Mouse (Mus musculus) right cerebral cortex, postnatal 14 days (tissue): Measurements from ENCODE around the gene Lmf1.
A peak's percentile ranks its signal among the peaks of the same experiment; 100 is the strongest.

Experiments
- DNase-seq: peaks from one replicate; pipeline ENCODE4 v3.0.0; 2022

The Lmf1 gene

DNA sequence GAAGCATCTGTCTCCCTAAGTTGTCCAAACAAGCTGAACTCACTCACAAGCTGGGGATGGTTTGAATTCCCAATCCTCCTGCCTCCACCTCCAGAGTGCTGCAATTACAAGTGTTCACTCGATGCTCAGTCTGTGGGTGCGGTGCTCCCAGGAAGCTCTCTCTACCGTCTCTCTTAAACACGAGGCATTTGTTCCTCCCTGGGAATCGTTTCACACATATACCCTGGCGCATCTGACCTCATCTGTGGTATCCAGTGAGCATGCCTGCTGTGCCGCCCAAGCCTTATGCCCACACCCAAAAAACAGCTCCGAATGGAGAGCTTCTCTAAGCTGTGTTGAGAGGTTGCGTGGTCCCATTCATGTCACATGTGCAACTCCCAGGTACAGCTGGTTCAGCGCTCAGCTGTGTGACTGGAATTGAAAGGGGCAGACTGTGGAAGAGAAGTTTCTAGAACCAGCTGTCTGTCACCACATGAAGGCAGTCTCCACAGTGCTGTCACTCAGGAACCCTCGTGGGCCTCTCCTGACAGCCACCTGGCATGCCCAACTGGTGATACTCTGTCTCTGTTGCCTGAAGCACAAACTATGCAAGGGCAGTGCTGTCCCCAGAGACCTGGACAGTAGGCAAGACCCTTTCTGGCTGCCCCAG lies 29.4 kb downstream of the Lmf1 start:
- no peak for DNase-seq

GRCm38 (mm10) chr17:25608821-25609505 lies 30.1 kb downstream of the Lmf1 start:
- DNase-seq, result no peak

DNA sequence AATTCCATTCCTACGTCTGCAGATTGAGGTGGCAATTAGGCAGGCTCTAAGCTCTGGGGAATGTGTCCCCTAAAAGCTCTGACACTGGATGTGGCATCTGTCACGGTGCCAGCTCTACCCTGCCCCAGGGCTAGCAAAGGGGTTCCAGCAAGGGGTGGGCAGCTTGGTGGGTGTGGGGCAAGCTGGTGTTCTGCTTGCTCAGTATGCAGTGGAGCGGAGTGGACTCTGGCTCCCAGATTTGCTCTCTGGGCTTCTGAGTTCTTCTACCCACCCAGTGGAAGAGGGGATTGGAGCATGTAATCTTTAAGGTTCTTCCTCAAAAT lies 30.6 kb downstream of the Lmf1 start:
- DNase-seq, result no peak

GRCm38 (mm10) chr17:25610151-25610550 lies 31.3 kb downstream of the Lmf1 start:
- peak; percentile 54 for DNase-seq

- DNase-seq, result no peak
Measured at GRCm38 (mm10) chr17:25612537-25612936, 33.7 kb downstream of the Lmf1 start.

DNA sequence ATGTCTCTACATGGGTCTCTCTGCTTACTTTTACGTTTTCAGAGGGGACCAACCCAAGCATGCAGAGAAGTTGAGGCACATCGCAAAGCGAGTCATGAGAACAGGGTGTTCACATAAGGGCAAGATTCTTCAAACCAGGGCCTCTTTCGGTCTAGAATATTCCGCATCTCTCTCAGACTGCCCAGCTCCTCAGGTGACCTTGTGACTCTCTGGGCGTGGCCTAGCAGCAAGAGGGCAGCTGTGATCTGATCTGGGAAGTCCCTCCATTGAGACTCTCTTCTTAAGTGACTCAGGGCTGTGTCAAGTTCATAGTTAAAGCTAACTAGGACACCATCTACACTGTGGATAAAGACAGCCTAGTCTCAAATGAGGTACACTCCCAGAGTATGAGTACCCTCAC lies 34.4 kb downstream of the Lmf1 start:
- DNase-seq, result no peak

GRCm38 (mm10) chr17:25614723-25615510 lies 36.0 kb downstream of the Lmf1 start:
- DNase-seq, result no peak

DNA sequence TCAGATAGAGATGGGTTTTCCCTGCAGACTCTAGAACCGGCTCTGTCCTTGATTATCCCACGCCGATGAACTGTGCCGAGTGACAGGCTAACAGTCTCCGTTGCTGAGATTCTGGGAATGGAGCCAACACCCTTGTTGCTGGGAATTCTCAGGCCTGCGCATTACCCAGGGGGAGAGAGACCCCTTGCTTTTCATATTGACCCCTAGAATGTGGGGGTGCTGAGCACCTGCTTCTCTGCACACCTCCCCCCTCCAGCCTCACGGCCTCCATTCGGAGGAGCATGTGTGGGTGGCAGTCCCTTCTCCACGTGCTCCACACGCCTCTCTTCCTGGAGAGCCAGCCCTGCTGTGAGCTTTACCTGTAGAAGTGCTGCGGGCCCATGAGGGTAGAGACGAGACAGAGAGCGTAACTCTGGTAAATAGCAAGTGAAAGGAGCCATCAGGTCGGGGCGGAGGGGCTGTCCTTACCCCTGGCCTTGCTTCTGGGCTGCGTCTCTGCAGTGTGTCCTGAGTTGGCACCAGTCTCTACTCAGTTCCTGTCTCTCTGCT lies 39.7 kb downstream of the Lmf1 start:
- DNase-seq, result peak; percentile 54

DNA sequence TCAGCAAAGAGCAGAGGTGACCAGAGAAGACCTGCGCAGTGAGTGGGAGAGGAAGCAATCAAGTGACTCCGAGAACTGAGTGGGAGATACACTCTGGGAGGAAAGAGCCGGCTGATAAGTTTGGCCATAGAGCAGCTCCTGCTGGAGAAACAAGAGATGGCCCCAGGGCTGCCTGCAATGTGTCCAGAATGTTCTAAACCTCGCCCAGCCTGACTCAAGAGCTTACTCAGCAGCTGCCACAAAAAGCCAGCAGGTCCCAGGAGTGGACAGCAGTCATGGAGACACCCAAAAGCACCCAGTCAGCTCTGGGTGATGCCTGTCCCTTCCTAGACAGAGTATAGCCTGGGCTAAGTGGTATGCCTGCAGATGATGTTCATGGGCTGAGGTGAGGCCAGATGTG lies 44.6 kb downstream of the Lmf1 start:
- no peak for DNase-seq

- peak; percentile 62 for DNase-seq
Measured at GRCm38 (mm10) chr17:25623935-25624334, 45.0 kb downstream of the Lmf1 start.

GRCm38 (mm10) chr17:25624446-25625119 lies 45.7 kb downstream of the Lmf1 start:
- no peak for DNase-seq

DNA sequence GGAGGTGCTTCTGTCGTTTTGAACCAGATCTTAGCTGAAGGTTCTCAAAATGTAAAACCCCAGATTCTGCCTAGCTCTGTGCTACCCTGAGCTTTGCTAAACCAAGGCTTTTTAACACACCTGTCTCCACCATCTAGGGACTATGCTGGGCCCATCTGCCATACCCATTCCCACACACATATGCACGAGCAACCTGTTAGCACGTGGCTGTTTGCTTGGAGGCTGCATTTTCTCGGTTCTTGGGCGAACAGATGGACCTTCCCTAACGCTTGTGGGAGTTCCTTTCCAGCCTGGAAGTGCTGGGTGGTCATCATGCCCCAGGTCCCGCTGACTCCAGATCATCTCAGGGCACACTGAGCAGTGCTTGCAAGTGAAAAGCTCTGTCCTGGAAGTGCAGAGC lies 46.4 kb downstream of the Lmf1 start:
- peak; percentile 50 for DNase-seq

- no peak for DNase-seq
Measured at GRCm38 (mm10) chr17:25626196-25627043, 47.5 kb downstream of the Lmf1 start.

DNA sequence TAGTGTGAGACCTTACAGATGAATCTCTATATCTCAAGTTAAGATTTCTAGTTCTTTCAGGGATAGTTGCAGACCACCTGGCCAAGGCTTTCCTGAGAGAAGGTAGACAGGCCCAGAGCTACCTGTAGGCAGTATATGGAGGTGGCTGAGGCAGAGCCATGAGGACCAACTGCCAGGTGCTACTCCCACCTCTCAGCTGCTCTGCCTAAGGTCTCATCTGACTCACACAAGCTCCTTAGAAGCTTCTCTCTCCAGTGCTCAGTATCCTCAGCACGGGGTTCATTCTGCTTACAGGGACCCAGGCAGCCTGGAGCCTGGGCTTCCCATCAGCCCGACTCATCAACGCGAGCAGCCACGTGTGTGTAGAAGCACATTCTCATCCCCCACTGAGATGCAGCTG lies 51.4 kb downstream of the Lmf1 start:
- DNase-seq, result no peak

GRCm38 (mm10) chr17:25634070-25634469 lies 55.2 kb downstream of the Lmf1 start:
- no peak for DNase-seq

DNA sequence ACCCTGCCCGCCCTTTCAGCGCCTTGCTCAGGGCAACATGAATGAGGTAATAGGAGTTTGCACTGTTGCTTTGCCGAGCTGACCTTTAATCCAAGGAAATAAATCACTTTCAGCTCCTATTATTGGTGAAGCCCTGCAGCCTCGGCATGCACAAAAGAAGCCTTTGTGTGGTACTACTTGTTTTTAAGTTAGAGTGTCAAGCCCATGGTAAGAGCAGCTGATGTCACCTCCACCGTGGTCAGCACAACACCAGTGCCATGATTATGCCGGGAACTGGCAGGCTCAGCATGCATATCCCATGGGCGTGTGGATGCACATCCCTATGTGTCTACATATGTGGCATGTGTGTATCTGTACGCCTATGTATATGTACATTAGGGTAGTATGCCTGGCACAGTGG lies 56.5 kb downstream of the Lmf1 start:
- no peak for DNase-seq

- peak; percentile 54 for DNase-seq
Measured at GRCm38 (mm10) chr17:25635806-25636205, 56.9 kb downstream of the Lmf1 start.

DNA sequence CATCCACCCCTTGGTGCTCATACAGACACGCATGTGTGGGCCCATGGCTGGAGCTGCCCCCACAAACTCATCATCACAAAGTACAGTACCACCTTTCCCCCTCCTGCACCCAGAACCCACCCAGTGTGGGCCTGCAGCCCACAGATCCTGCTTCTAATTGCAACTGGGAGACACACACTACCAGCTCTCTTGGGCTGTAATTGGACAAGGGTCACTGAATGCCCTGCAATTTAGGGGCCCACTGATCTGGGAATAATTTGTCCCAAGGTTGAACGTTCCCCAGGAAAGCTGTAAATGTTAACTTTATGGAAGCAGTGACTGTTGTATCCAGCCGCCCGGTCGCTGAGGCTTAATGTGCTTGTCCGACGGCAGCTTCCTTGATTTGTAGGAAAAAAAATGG lies 59.1 kb downstream of the Lmf1 start:
- DNase-seq, result no peak

DNA sequence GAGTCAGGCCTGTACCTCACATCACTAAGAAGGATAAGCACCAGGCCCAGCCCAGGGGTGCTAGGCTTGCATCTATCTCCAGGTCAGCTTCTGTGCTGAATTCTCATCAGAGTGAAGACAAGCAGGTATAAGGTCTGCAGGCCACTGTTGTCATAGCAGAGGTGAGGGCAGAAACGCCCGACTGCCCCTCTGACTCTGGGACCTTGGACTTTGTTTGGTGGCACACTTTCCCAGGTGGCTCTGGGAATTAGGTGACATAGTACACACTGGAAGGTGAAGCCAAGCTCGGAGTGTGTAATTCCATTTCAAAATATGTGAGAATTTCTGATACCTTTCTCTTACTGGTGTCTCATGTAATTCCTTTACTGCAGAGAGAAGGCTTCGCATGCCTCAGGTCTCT lies 59.6 kb downstream of the Lmf1 start:
- no peak for DNase-seq

- no peak for DNase-seq
Measured at GRCm38 (mm10) chr17:25640956-25641355, 62.1 kb downstream of the Lmf1 start.

- no peak for DNase-seq
Measured at GRCm38 (mm10) chr17:25642032-25642431, 63.1 kb downstream of the Lmf1 start.
